Mouse (Mus musculus) layer of hippocampus, postnatal 36 days (tissue): ENCODE results near the gene Zfp276. TPM values are rescaled to one million over a fixed set of nuclear protein-coding genes. Genes with fewer than 3 reads are reported as not detected.
"Not testable (repeated sequence)": the region's sequence is repeated elsewhere in the genome, so short reads cannot be mapped to it uniquely, and the experiment has no call there.

ENCODE experiments used
- DNase-seq, 2 experiments: peaks; one replicate each; pipeline ENCODE4 v3.0.0; 2022
- total RNA-seq, 2 experiments: library from RNA; stranded (reverse); gene quantifications; 2 replicates each; pipeline ENCODE4 v1.2.3; 2021

Zfp276 gene
- 10 to 100 TPM; 24.3 to 26.6 TPM for total RNA-seq

- peak; percentile 82 to 85 for DNase-seq
Observed at GRCm38 (mm10) chr8:123254099-123254885, at the start of gene Zfp276, which contains the start of gene Vps9d1. Gene Zfp276 (plus strand): TSS chr8:123254195. Gene Vps9d1 (minus strand): TSS chr8:123254348.

GRCm38 (mm10) chr8:123211876-123212275 lies 42.1 kb upstream of the Zfp276 start:
- DNase-seq = no peak

- peak; percentile 84 to 85 for DNase-seq
Observed at GRCm38 (mm10) chr8:123212321-123213117, 41.5 kb upstream of the Zfp276 start, which contains the start of the genes Chmp1a and Spata33. Gene Chmp1a (minus strand): TSS chr8:123212763. Gene Spata33 (plus strand): TSS chr8:123212832.

- no peak for DNase-seq
Observed at GRCm38 (mm10) chr8:123213118-123213772, 40.8 kb upstream of the Zfp276 start.

GRCm38 (mm10) chr8:123215430-123215829 lies 38.6 kb upstream of the Zfp276 start:
- no peak for DNase-seq

GRCm38 (mm10) chr8:123220917-123221316 lies 33.1 kb upstream of the Zfp276 start:
- no peak for DNase-seq

- DNase-seq = peak; percentile 93
Observed at GRCm38 (mm10) chr8:123224278-123225266, 29.4 kb upstream of the Zfp276 start, which contains the start of gene Cdk10. Gene Cdk10 (plus strand): TSS chr8:123224842.

GRCm38 (mm10) chr8:123228416-123228815 lies 25.6 kb upstream of the Zfp276 start:
- DNase-seq = no peak

- not testable (repeated sequence) for DNase-seq
Observed at GRCm38 (mm10) chr8:123230326-123230725, 23.7 kb upstream of the Zfp276 start.

GRCm38 (mm10) chr8:123231742-123232141 lies 22.3 kb upstream of the Zfp276 start:
- peak in 1 of 2 experiments; percentile 42 for DNase-seq

- peak in 1 of 2 experiments; percentile 34 for DNase-seq
Observed at GRCm38 (mm10) chr8:123232553-123232952, 21.4 kb upstream of the Zfp276 start.

- peak in 1 of 2 experiments; percentile 21 for DNase-seq
Observed at GRCm38 (mm10) chr8:123233300-123233699, 20.7 kb upstream of the Zfp276 start.

- DNase-seq = peak in 1 of 2 experiments; percentile 33
Observed at GRCm38 (mm10) chr8:123233760-123234159, 20.2 kb upstream of the Zfp276 start.

GRCm38 (mm10) chr8:123234918-123235519 lies 19.0 kb upstream of the Zfp276 start:
- peak; percentile 79 for DNase-seq

GRCm38 (mm10) chr8:123235520-123236497 lies 18.2 kb upstream of the Zfp276 start, which contains the start of gene Spata2l:
Gene Spata2l (minus strand): TSS chr8:123236233.
- DNase-seq = peak; percentile 84 to 86

- DNase-seq = no peak
Observed at GRCm38 (mm10) chr8:123239398-123239797, 14.6 kb upstream of the Zfp276 start.

GRCm38 (mm10) chr8:123242107-123242923 lies 11.7 kb upstream of the Zfp276 start:
- no peak for DNase-seq

- DNase-seq = no peak
Observed at GRCm38 (mm10) chr8:123243053-123243452, 10.9 kb upstream of the Zfp276 start.
